Mouse (Mus musculus) frontal cortex, postnatal 10 days (tissue): ENCODE measurements around the gene Lrrc2.

ENCODE experiments used
- DNase-seq, 2 experiments: peaks; one replicate each; pipeline ENCODE4 v3.0.0; 2022; ENCODE audit warnings: low spot score in 2 of 2, mixed read lengths in 1 of 2

Gene Lrrc2

DNA sequence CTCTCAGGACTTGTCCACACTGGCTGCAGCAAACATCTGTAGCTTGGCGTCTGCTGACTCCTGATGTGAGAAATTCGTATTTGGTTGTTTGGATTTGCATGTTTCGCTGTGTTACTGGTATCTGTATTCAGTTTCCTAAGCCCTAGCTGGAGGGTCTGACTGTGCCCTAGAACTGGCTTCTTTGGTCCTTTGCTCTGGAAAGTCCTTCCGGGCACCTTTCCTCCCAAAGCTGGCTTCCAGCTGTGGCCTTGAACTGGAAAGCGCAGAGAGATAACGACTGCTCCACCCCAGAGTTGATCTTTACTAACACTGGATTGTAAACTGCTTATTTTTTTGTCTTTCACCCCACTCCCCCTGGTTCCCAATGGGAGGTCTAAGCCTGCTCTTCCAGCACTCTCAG, 3.4 kb upstream of the Lrrc2 start:
- DNase-seq, result no peak

DNA sequence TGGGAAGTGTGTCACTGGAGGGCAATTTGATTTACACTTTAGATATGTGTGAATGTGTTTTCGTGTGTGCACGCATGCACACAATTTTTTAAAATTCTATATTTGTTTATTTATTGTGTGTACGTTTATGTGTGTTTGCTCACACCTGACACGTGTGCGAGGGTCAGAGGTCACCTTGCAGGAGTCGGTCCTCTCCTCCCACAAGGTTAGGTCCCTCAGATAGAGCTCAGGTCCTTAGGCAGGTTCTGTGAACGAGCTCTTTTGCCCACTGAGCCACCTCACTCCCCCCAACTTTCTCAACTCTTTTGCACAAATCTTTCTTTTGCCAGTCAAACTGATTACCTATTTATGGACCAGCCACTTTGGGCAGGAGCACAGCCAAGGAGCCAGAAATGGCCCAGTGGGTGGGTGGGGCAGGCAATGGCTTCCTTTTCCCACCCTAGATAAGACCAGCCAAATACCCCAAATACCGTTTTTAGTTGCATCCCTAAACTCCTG, 2.5 kb upstream of the Lrrc2 start:
- no peak for DNase-seq

DNA sequence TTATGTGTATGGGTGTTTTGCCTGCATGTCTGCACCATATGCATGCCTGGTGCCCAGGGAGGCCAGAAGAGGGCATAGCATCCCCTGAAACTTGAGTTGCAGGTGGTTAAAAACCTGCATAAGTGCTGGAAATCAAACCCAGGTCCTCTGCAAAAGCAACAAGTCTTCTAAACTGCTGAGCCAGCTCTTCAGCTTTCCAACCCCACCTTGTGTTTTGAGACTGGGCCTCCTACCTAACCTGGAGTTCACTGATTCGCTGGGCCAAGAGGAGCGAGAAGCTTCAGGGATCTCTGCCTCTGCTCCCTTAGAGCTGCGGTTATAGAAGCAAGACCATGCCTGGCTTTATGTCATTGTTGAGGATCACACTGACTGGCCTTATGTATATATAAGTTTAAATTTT, 1.2 kb upstream of the Lrrc2 start:
- DNase-seq, result no peak

DNA sequence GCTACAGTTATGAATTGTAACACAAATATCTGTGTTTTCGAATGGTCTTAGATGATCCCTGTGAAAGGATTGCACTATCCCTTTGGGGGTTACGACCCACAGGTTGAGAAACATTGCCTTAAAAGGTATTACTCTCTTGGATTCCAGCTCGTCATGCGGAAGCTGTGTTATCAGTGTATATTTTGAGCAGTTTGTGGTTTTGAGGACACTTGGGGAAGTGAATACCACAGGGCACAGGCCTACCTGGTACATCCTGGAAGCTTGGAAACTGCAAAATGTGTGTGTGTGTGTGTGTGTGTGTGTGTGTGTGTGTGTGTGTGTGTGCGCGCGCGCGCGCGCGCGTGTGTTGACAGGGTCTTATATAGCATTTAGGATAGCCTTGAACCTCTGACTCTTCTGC, 521 bp downstream of the Lrrc2 start:
- no peak for DNase-seq

DNA sequence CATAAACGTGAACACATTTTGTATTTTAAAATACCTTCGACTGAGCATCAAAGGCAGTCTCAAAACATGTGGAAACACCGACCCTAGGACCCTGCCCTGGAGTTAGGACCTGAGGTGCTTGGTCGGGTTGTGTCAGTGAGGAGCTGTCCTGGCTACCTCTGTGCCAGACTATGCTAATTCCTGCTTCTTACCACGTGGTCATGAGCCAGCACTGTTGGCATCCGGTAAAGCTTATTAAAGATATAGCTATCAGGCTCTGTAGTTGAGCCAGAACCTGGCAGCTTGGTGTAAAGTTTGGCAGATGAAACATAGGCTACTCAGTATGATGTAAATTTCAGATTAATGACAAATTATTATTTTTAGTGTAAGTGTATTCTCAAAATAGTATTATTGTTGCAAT, 1.1 kb downstream of the Lrrc2 start:
- DNase-seq, result no peak

DNA sequence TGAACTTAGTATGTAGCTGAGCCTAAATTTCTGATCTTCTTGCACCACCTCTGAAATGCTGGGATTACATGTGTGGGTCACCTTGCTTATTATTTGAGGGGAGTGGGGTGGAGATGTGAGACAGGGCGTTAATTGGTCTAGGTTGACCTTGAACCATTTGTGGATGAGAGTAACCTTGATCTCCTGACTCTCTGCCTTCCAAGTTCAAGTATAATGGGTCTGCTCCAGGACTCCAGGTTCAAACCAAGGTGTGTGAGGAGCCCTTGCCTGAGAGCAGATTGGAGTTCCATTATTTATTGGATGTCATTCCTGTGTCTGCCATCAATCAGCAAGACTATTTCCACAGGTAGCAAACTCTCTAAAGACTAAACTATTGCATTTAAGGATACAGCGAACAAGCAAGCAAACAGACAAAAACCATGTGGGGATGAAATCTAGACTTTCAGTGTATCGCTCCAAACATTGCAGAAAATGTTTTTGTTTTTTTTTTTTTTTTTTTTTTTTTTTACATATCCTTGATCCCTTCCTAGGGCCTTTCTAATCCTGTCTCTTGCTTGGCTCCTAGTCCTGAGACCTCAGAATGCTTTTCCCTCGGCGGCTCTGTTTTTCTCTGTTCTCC, 1.7 kb downstream of the Lrrc2 start:
- DNase-seq, result no peak

DNA sequence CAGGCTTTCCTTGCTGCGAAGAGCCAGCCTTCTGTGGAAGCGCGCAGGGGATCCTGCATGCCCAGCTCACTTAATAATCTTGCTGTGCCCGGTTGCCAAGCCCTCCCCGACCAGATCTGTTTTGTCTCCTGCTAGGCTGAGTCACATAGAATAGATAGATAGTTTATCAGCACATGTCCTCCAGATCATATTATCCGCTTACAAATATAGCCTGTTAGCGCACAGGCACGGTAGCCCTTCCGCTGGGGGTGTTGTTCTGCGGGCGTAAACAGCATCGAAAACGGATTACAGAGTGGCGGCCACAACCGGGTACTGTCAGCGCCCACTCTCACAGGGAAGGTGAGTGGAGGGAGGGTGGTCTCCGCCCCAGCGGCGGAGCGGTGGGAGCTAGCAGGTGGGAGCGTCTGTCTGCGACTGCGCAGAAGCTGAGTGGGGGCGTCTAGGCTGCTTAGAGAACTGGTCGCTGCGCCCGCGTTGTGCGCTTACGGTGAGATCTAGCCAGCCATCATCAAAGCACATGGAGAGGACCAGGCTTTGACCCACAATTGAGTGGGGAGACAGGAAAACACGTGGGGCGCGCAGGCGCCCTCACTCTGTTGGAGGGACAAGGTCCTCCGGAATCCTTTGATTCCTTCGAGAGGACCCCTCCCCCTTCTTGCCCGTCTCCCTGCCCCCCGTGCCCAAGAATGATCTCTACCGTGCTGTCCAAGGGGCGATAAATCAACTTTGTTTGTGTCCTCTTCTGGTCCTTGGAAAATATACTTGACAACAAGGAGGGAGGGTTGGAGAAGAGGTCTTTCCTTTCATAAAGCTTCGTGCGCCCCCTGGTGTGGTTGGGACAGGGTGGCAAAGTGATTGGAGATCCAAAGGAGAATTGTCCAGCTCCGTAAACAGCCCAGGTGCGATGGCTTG, 2.5 kb downstream of the Lrrc2 start:
- peak; percentile 45 to 64 for DNase-seq

DNA sequence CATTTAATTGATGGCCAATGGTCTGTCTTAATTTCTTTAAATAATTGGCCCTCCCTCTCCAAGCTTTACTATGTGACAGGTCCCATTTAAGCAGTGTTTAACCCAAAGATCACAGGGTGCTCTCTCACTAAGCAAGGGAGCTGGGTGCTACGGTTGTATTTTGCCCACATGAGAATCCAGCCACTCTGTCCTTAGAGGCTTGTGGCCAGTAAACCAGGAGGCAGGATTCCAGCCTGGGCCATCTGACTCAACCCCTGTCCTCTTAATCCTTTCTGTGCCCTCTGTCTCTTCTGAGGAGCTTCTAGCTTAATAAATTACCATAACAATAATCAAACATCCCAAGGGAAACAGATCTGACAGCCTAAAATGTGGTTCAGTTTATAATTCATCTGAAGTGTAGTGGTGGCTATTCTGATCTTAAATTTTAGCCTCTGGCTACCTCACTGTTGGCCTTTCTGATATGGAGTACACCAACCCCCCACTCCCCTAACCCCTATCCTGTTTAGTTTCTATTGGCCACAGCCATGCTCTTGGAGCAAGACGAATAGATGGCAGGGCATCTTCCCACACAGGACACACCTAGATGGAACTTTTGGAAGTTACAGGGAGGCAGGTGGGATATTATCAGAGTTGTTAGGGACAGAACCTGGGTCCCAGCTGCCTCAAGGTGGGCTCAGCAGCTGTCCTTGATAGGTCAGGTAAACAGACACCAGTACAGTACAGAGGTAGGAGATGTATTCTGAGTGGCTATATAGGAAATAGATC, 3.5 kb downstream of the Lrrc2 start:
- no peak for DNase-seq

DNA sequence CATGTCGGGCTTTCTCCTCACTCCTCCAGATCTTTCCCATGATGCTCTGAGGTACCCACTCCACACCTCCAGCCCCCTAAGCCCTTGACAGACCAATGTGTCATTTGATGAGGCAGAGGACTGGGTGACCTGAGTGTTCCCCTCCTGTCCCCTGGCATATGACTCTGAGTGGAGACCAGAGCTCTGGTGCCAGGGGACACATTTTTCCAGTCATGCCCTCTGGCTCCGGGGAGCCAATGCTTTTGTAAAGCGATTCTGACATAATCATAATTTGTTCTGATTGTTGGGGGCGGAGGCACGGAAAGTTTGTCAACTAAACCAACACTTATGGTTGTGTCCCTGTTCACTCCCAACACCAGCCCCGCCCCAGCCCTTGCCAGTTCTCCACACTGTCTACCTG, 4.6 kb downstream of the Lrrc2 start:
- no peak for DNase-seq

DNA sequence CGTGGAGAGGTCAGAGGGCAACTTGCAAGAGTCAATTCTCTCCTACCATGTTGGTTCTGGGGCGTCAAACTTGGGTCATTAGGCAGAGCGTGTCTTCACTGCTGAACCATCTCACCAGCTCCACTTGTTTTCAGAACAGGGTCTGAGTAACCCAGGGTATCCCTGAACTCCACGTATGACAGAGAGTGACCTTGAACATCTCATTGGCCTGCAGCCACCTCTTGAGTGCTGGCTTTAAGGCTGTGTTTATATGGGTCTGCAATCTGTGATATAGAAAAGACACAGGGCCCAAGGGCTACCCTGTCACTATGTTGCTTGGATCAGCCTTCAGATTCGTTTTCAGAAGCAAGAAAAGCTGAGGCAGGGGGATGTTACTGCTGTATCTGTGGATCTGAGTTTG, 8.3 kb downstream of the Lrrc2 start:
- DNase-seq, result no peak

DNA sequence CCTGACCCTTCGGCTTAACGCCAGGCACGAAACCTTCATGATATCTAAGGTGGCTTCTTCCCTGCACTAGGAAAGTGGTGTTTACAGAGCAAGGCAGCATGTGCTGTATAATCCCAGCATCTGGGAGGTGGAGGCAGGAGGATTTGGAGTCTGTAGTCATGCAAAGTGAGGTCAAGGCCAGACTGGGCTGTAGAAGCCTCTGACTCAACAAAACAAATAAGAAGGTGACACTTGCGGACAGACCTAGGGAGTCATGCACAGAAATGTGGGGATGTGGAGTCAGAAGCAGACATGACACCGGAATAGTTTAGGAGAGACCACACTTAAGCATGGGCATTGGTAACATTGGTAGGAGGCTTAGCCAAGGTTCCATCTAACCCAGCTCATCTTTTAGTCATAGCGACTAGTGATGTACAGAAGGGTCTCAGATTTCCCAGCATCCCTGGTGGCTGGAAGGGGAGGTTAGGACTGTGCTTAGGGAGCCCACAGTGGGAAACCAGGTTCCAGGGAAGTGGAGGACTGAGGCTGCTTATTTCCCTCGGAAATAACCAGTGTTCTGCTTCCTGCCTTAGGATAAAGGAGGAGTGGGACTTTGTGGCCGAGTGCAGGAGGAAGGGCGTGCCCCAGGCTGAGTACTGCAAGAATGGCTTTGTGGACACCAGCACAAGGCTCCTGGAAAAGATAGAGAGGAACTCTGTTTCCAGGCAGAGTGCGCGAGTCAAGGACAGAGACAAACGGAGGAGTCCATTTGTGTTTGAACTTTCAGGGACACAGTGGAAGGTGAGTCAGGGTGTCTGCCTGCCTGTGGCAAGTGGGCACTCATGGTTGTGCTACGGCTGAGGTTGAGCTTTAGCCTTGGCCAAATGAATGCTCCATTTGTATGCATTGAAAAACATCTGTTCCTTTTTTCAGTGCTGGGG, 9.1 kb downstream of the Lrrc2 start:
- no peak for DNase-seq

DNA sequence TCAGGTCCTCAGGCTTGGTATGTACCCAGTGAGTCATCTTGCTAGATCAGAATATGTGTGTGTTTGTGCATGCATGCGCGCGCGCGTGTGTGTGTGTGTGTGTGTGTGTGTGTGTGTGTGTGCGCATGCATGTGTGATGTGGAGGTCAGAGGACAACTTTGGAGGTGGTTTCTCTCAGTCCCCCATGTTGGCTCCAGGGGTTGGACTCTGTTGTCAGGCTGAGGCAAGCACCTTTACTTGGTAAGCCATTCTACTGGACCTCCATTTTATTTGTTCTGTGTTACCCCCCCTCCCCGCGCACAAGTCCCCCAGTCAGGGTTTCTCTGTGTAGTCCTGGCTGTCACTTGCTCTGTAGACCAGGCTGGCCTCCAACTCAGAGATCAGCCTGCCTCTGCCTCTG, 10.0 kb downstream of the Lrrc2 start:
- DNase-seq, result no peak

DNA sequence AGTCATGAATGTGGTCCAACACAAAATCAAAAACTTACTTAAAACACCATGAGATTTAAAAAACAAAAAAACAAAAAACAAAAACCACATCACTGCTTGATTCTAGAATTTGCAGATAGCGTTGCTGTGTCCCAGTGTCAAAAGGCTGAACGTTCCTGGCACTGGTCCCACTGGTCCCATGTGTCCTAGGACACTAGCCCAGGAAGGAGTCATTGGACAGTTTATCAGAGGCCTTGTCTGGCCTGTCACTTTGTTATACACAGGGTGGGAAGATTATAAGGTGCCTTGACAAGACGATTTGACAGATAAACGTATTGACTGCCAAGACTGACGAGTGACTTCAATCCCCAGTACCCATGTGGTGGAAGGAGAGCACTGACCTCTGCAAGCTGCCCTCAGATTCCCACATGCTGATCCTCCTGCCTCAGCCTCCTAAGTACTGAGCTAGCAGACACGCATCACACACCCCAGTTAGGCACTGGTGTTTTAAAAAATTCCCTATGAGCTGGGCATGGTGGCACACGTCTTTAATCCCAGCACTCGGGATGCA, 12.3 kb downstream of the Lrrc2 start:
- DNase-seq, result no peak

DNA sequence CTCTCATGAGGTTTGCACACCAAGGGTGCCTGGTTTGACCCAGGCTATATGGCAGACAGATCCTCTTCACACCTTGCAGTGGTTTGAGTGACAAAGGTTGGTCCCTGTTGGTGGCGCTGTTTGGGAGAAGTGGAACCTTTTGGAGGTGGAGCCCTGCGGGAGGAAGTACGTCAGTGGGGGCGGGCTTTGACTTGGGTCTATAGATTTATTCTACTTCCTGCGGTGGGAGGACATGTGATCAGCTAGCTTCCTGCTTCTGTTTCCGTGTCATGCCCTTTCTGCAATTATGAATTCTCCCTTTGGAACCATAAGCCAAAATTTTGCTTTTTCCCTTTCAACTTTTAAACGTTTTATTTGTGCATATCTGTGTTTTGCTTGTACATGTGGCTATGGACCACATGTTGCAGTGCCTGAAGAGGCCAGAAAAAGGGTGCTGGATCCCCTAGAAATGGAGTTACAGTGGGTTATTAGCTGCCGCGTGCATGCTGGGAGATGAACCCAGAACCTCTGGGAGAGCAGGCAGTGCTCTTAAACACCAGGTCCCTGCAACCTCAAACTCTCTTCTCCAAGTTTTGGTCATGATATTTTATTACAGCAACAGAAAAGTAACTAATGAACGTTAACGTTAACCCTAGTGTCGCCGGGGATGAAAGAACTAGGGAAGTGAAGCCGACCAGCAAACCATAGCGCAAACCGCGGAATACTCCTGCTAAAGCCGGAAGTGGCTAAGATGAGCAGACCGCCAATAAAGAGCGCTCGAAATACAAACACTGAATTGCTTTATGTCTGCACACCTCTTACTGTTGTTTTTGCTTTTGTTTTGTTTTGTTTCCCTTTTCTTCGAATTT, 13.9 kb downstream of the Lrrc2 start:
- no peak for DNase-seq

DNA sequence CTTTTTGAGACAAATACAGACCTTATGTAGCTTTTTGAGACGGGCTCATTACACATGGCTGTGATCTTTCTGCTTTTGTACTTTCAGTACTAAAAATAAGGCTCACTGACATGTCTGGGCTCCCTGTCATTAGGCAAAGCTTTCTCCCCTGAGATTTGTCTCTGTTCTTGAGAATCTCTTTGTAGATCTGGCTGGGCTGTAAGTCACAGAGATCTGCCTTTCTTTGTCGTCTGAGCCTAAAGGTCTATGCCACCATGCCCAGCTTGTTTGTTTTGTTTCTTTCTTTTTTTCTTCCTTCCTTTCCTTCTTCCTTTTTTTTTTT, 14.5 kb downstream of the Lrrc2 start:
- DNase-seq, result no peak

DNA sequence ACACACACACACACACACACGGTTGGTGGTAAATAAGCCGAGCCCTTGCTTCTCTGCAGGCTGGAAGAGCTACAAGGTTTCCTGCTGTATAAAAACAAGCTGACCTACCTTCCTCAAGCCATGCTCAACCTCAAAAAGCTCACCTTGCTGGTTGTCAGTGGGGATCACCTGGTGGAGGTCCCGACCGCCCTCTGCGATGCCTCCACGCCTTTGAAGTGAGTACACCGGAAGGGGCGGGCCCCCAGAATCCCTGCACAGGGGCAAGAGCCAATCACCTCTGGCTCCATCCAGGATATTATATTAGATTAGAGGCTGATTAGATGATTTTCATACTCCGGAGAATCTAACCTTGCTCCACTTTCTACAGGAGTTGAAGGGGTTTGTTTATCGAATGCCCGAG, 28.1 kb downstream of the Lrrc2 start:
- DNase-seq, result no peak

DNA sequence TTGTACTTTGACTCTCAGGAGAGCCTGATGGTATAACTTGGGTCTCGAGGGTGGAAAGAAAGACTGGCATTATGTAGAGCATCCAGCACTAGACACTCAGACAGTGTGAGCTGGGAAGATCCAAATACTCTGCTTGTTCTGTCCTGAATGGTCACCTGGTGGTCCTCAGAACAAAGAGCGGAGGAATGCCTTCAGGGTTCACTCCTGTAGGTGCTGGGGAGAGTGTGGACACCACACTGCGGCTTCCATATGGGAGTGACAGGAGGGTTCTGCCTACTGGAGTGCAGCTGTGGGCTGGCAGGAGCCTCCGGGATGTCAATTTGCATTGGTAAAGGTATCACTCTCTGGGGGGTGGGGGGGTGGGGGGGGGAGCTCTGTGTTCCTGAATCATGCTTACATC, 31.0 kb downstream of the Lrrc2 start:
- DNase-seq, result no peak

DNA sequence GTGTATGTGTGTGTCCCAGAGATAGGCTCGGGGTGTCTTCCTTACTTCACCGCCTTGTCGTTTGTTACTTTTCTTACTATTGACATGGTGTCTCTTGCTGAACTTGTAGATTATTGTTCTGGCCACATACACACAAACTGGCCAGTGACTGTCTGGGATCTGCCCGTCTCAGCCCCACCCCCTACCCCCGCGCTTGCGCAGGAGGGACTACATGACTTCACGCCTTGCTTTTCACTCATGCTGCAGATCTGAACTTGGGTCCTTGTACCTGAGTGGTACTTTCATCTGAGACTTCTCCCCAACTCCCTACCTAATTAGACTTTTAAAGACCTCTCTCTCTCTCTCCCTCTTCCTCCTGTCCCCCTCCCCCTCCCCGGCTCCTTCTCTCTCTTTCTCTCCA, 32.8 kb downstream of the Lrrc2 start:
- no peak for DNase-seq

DNA sequence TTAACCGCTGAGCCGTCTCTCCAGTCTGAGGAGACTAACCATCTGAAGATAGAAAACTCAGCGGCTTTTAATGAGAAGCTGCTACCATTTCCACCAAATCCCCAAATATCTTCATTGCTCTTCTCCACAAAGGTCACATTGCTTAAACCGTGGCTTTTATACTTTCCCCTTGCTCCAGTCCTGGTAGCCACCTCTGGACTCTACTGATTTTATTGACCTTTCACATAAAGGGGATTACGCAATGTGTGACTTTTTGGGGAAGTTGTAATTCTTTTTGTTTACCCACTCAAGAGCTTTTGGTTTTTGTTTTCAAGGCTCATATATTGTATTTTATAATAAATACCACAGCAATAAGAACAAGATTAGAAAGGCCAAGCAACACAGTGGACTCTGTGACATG, 34.2 kb downstream of the Lrrc2 start:
- no peak for DNase-seq

DNA sequence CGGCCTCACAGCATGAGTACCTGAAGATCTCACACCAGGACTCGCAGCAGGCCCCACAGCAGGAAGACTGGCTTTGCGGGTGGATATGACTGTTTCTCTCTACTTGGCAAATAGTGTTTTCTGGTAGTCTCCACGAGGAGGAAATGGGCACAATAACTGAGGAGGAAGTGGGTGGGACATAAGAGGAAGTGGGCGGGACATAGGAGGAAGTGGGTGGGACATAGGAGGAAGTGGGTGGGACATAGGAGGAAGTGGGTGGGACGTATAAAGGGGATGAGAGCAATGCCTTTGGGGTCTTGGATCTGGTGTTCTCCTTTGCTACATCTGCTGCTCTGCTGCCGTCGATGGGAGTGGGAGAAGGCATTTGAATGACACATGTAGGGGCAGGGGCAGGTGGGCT, 34.6 kb downstream of the Lrrc2 start:
- no peak for DNase-seq
